Mouse (Mus musculus) right cerebral cortex, adult 18-20 months (tissue): ENCODE measurements around the gene Calhm3.
"Not testable (repeated sequence)": the region's sequence is repeated elsewhere in the genome, so short reads cannot be mapped to it uniquely, and the experiment has no call there.

Source experiments
- DNase-seq: peaks from one replicate; pipeline ENCODE4 v3.0.0; 2022; ENCODE audit warnings: mixed read lengths

Gene Calhm3

GRCm38 (mm10) chr19:47166758-47167157 lies 9.2 kb upstream of the Calhm3 start:
- no peak for DNase-seq

DNA sequence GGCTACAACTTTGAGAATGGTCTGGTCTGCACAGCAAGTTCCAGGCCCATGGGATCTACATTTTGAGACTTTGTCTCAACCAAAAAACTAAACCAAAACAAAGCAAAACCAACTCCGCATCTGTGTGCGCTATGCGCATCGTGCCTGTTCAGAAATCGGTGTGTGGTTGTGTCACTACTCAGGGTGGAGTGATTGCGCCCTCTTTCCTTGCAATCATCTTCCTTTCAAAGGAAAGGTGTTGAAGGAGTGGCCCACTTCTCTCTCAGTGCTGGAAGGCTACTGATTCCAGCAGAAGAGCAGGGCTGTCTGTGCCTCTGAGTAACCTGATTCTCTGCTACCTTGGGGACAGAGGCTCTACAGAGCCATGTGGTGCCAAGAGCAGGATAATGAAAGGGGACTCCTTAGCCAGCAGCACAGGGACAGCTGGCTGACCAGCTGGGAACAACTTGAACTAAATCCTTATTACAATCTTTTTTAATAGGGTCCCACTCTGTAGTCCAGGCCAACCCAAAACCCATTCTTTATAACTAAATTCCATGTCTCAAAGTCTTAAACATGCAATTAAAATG lies 5.7 kb upstream of the Calhm3 start:
- no peak for DNase-seq

- no peak for DNase-seq
Observed at GRCm38 (mm10) chr19:47161669-47162068, 4.1 kb upstream of the Calhm3 start.

GRCm38 (mm10) chr19:47153767-47154166 lies 3.8 kb downstream of the Calhm3 start:
- DNase-seq: no peak

GRCm38 (mm10) chr19:47152062-47152369 lies 5.5 kb downstream of the Calhm3 start:
- DNase-seq: no peak

GRCm38 (mm10) chr19:47151332-47152061 lies 6.1 kb downstream of the Calhm3 start:
- DNase-seq: no peak

DNA sequence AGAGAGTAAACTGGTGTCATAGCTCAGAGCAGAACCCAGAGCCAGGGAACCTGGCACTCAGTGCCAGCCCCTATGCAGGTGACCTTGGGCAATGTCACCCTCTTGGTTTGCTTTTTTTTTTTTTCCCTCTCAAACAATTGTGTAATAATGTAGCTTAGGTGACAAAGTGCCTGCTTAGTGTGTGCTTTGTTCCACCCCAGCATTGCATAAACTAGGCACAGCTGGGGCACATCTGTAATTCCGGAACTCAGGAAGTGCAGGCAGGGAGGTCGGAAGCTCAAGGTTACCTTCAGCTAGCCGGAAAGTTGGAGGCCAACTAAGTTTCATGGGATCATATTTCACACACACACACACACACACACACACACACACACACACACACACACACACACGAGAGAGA lies 7.7 kb downstream of the Calhm3 start:
- DNase-seq: no peak

- DNase-seq: no peak
Observed at GRCm38 (mm10) chr19:47148267-47148847, 9.2 kb downstream of the Calhm3 start.

DNA sequence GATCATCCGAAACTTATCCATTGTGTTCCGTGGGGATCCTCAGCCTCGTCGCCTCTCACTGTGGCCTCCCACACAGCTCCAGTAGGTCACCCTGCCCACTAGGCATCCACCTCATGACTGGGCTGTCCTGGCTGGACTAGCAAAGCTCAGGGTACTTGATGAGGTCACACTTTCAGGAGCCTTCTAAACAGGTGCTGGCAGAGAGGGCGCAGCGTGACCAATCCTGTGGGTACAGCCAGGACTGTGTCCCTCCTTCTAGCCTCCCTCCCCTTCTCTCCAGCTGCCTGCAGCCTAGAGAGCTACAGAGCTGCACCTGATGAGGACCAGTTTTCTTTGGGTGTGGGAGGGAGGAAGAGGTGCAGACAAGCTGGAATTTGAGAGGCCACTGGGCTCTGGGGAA lies 13.4 kb downstream of the Calhm3 start, which contains the start of gene Calhm1:
Gene Calhm1 (minus strand): TSS at position 101 of the 400 bp plus-strand sequence.
- DNase-seq: no peak

GRCm38 (mm10) chr19:47142438-47142837 lies 15.1 kb downstream of the Calhm3 start:
- DNase-seq: no peak

- DNase-seq: not testable (repeated sequence)
Observed at GRCm38 (mm10) chr19:47139611-47140010, 18.0 kb downstream of the Calhm3 start.

- peak; percentile 72 for DNase-seq
Observed at GRCm38 (mm10) chr19:47137771-47138421, 19.7 kb downstream of the Calhm3 start, which contains the start of gene Calhm2. Gene Calhm2 (minus strand): TSS chr19:47138294.

DNA sequence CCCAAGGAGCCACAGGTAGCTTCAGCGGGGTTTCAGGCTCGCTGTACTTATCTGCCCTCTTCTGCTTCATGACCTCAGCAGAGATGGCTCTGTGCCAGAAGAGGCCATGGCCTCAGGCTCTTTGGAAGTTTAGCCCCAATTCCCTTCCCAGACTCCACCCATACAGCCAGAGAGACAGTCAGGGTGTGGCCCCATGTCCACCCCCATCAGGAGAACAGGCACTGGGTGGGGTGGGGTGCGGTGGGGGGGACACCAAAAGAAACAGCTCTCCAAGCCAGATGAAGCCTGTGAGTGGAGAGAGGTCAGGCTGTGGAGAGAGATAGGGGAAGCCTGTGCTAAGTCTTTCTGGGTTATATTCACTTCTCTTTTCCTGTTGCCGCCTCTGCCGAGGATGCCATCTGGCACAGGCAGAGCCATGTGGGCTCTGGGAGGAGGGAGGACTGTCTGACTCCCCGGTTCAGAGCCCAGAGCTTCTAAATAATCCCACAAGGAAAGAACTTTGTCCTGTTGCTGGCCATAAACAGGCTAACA lies 20.4 kb downstream of the Calhm3 start:
- peak; percentile 68 for DNase-seq

GRCm38 (mm10) chr19:47136170-47136569 lies 21.4 kb downstream of the Calhm3 start:
- no peak for DNase-seq

DNA sequence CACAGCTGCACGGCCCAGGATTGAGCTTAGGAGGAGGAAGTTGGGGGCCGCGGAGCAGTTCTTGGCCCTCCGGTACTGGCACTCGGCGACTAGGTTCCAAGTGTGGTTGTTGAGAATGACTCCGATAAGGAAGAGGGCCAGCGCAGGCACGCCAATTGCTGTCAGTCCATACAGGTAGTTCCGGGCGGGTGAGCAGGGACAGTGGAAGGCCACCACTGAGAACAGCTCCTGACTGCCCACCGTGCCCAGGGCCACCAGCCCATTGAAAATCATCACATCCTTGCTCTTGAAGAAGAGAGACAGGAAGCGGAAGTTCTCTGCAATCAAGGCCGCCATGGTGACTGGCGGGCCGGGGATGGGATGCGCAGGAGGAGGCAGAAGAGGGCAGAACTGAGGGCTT lies 22.0 kb downstream of the Calhm3 start:
- DNase-seq: no peak

- DNase-seq: peak; percentile 60
Observed at GRCm38 (mm10) chr19:47133161-47133560, 24.4 kb downstream of the Calhm3 start.

DNA sequence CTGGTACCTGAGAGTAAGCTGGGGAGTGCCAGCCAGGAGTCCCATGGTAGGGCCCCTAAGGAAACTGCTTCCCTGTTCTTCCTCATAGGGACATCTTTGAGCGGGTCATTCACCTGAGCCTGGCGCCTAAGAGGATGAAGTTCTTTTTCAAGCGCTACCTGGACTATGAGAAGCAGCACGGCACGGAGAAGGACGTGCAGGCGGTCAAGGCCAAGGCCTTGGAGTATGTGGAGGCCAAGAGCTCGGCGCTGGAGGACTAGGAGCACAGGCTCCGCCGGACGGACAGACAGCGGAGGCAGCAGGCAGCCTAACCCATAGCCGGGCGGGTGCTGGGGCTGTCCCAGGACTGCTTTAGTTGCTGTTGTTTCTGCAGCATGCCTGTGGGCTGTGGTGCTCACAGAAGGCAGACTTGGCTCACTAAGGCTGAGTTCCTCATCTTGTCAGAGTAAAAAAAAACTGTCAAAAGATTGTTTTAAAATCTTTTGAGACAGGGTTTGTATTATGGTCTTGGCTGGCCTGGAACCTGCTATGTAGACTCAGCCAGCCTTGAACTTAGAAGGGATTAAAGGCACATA lies 26.9 kb downstream of the Calhm3 start:
- no peak for DNase-seq

- DNase-seq: no peak
Observed at GRCm38 (mm10) chr19:47128835-47129234, 28.7 kb downstream of the Calhm3 start.

DNA sequence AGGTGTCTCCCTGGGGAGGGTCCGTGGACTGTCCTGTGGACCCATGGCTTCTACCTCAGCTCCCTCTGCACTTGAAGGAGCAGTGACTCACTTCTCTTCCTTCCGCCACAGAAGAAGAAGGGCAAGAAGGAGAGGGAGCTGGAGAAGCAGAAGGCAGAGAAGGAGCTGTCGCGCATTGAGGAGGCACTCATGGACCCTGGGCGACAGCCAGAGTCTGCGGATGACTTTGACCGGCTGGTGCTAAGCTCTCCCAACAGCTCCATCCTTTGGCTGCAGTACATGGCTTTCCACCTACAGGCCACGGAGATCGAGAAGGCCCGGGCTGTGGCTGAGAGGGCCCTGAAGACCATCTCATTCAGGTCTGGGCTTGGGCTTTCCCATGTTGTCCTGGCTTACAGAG lies 29.4 kb downstream of the Calhm3 start:
- DNase-seq: no peak

DNA sequence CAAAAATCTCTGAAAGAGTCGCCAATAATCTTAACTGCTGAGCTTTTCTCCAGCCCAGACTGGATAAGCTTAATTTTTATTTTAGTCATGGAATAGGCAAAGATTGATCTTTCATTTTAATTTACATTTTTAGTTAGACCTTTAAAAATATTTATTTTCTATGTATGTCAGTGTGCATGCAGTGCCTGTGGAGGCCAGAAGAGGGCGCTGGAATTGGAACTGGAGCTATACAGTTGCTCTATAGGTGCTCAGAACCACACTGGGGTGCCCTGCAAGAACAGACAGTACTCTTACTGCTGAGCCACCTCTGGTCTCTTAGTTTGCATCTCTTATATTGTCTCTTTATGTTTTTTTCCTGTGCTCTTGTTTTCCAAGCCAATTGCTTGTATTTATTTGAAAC lies 34.8 kb downstream of the Calhm3 start:
- DNase-seq: no peak

DNA sequence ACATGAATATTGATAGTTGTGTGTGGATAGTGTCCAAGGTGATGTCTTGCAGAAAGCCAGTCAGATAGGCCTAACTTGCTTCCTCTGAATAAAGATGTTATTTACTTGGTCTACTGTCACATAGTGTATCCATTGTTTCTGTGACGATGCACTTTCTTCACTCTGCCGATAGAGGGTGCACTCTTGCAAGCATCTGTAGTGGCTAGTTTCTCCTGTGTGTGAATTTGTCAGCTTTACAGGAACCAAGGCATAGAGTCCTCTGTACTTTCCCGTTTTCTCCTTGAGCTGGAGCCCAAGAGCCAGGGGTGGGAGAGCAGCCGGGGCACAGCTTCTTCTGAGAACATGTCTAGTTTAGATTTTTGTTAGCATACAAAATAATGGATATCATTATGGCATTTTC lies 36.5 kb downstream of the Calhm3 start:
- DNase-seq: no peak

DNA sequence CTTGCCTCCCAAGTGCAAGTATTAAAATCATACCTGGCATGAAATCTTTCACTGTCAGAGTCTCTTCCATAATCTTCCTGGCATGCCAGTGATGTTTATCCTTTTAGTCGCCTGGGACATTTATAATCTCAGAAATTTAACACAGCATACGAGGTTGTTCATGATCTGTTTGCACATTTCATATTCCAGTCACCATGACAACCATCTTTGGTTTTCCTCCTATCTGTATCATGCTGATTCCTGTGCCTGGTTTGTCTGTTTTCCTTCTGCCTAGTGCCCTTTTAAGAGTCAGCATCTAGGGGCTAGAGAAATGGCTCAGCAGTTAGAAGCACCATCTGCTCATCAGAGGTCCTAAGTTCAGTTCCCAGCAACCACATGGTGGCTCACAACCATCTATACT lies 38.9 kb downstream of the Calhm3 start:
- DNase-seq: no peak

- DNase-seq: no peak
Observed at GRCm38 (mm10) chr19:47104641-47105271, 52.8 kb downstream of the Calhm3 start.
